In genomic region chr9:107323558-107323957, GRCm38 (mm10) we compare ENCODE assay signal across 8 mouse cellular contexts. TPM values are rescaled to one million over a fixed set of nuclear protein-coding genes. Genes with fewer than 3 reads are reported as not detected.
DNase-seq lines count a peak whose midpoint lies in the region; ATAC-seq and TF ChIP-seq lines count a peak whose summit lies in the region.

No protein-coding gene starts in this region.

- H3K9me3 ChIP-seq in limb, embryonic 14.5 days (ENCODE audit: control insufficient read depth, low read length), result no peaks in the 10 kb centered on the region
- H3K9me3 ChIP-seq in limb, embryonic 10.5 days (replicated peaks), result no peaks in the 10 kb centered on the region

- ATAC-seq in limb, embryonic 14.5 days (ENCODE audit: low FRiP score, low read depth), result no peak

- no peaks in the 10 kb centered on the region for H3K36me3 ChIP-seq in limb, embryonic 14.5 days (ENCODE audit: control insufficient read depth, insufficient read depth, low read length)
- peaks cover 14% of the 10 kb centered on the region for H3K36me3 ChIP-seq in limb, embryonic 10.5 days

- no peaks in the 10 kb centered on the region; the same call in 1 of the 2 replicates for H3K4me1 ChIP-seq in limb, embryonic 14.5 days (ENCODE audit: control insufficient read depth, insufficient read depth, low read length)
- no peaks in the 10 kb centered on the region for H3K4me1 ChIP-seq in limb, embryonic 10.5 days

- no peak overlapping the region for H3K4me2 ChIP-seq in limb, embryonic 14.5 days (replicated peaks; ENCODE audit: low read depth, low read length, severe bottlenecking)

- no peaks in the 10 kb centered on the region for H3K27me3 ChIP-seq in limb, embryonic 14.5 days (ENCODE audit: control insufficient read depth, insufficient read depth, low read length)
- no peaks in the 10 kb centered on the region for H3K27me3 ChIP-seq in limb, embryonic 10.5 days (ENCODE audit: low read depth, poor library complexity, severe bottlenecking)

- no peak for TF ChIP-seq POLR2A in limb, embryonic 14.5 days (IDR thresholded peaks at IDR 0.05; ENCODE audit: borderline replicate concordance, extremely low read depth, insufficient read depth, insufficient read length)

- DNase-seq in limb, embryonic 14.5 days (ENCODE audit: low spot score), result peak; percentile 44
- DNase-seq in limb, embryonic 10.5 days (ENCODE audit: low spot score), result no peak
- DNase-seq in cerebellum, adult 11 months, result peak; percentile 71
- peak; percentile 91 to 96 for DNase-seq in gastrocnemius, adult 8-10 months (ENCODE audit: low spot score in 2 of 2)
- peak; percentile 50 for DNase-seq in kidney, postnatal 10 days
- DNase-seq in thymus, postnatal 14 days, result peak; percentile 20
- DNase-seq in Muller cell, postnatal 12 days (ENCODE audit: inconsistent ontology term), result no peak
- no peak for DNase-seq in layer of hippocampus, adult 18-20 months (ENCODE audit: low spot score in 2 of 2)

- H3K9ac ChIP-seq in limb, embryonic 14.5 days (ENCODE audit: low read depth, low read length, severe bottlenecking), result no peak overlapping the region

- no peak overlapping the region for H3K4me3 ChIP-seq in limb, embryonic 14.5 days (replicated peaks; ENCODE audit: low read length)
- no peak overlapping the region for H3K4me3 ChIP-seq in limb, embryonic 10.5 days

- 55% methylated on average over 6 of the region's 6 CpGs for WGBS in limb, embryonic 14.5 days
- WGBS in limb, embryonic 10.5 days, result 81% methylated on average over 6 of the region's 6 CpGs

- H3K27ac ChIP-seq in limb, embryonic 14.5 days (replicated peaks; ENCODE audit: low read depth, low read length), result no peak overlapping the region
- no peak overlapping the region for H3K27ac ChIP-seq in limb, embryonic 10.5 days

RNA-seq across cellular contexts. Expression of gene Hemk1, which starts 14.6 kb away (rescaled TPM):
- polyA plus RNA-seq in limb, embryonic 14.5 days (2012; rRNA removed), result 24.9 and 32.9 TPM in 2 replicates
- 12.2 and 12.8 TPM in 2 replicates for polyA plus RNA-seq in limb, embryonic 14.5 days (2014; fragmentation: Nextera tagmentation; extraction: Ambion mirVana)
- polyA plus RNA-seq in limb, embryonic 10.5 days (2016; fragmentation: Nextera tagmentation; extraction: Ambion mirVana), result 10.3 and 12.2 TPM in 2 replicates
- 10 to 100 TPM in 3 of 4 experiments, 1 to 10 TPM in 1; 9.6 to 16.3 (median 11.7) TPM for total RNA-seq in gastrocnemius, adult 8-10 months (2022)
- total RNA-seq in layer of hippocampus, adult 18-20 months (2021), result 10 to 100 TPM; 14.5 to 14.9 TPM

RNA-seq across cellular contexts. Expression of gene 6430571L13Rik, which starts 16.8 kb away (rescaled TPM):
- polyA plus RNA-seq in limb, embryonic 14.5 days (2012; rRNA removed), result 1.0 and 1.1 TPM in 2 replicates
- polyA plus RNA-seq in limb, embryonic 14.5 days (2014; fragmentation: Nextera tagmentation; extraction: Ambion mirVana), result 0.39 and 0.56 TPM in 2 replicates
- polyA plus RNA-seq in limb, embryonic 10.5 days (2016; fragmentation: Nextera tagmentation; extraction: Ambion mirVana), result 0.72 and 0.74 TPM in 2 replicates
- 10 to 100 TPM; 29.0 to 53.2 (median 38.4) TPM for total RNA-seq in gastrocnemius, adult 8-10 months (2022)
- 1 to 10 TPM; 2.5 to 3.2 TPM for total RNA-seq in layer of hippocampus, adult 18-20 months (2021)

RNA-seq across cellular contexts. Expression of gene Cish, which starts 27.7 kb away (rescaled TPM):
- 8.4 and 12.1 TPM in 2 replicates for polyA plus RNA-seq in limb, embryonic 14.5 days (2012; rRNA removed)
- 5.1 and 5.6 TPM in 2 replicates for polyA plus RNA-seq in limb, embryonic 14.5 days (2014; fragmentation: Nextera tagmentation; extraction: Ambion mirVana)
- 4.3 and 5.1 TPM in 2 replicates for polyA plus RNA-seq in limb, embryonic 10.5 days (2016; fragmentation: Nextera tagmentation; extraction: Ambion mirVana)
- total RNA-seq in gastrocnemius, adult 8-10 months (2022), result 10 to 100 TPM in 3 of 4 experiments, 1 to 10 TPM in 1; 5.1 to 61.2 (median 22.7) TPM
- total RNA-seq in layer of hippocampus, adult 18-20 months (2021), result 1 to 10 TPM; 3.0 to 6.3 TPM

RNA-seq across cellular contexts. Expression of gene Mapkapk3, which starts 33.9 kb away (rescaled TPM):
- polyA plus RNA-seq in limb, embryonic 14.5 days (2012; rRNA removed), result 8.3 and 9.7 TPM in 2 replicates
- 12.7 and 15.2 TPM in 2 replicates for polyA plus RNA-seq in limb, embryonic 14.5 days (2014; fragmentation: Nextera tagmentation; extraction: Ambion mirVana)
- 5.3 and 5.9 TPM in 2 replicates for polyA plus RNA-seq in limb, embryonic 10.5 days (2016; fragmentation: Nextera tagmentation; extraction: Ambion mirVana)
- total RNA-seq in gastrocnemius, adult 8-10 months (2022), result 10 to 100 TPM; 33.6 to 41.0 (median 36.0) TPM
- 1 to 10 TPM; 1.8 to 2.2 TPM for total RNA-seq in layer of hippocampus, adult 18-20 months (2021)

Comparison
In these comparisons a context has a peak if more than half of its experiments do, and no peak if none do; other contexts are left out.
1. DNase-seq: peak in limb, embryonic 14.5 days (single experiment), cerebellum, adult 11 months (single experiment), gastrocnemius, adult 8-10 months (2 of 2), kidney, postnatal 10 days (single experiment) and thymus, postnatal 14 days (single experiment); none in limb, embryonic 10.5 days (single experiment), Muller cell, postnatal 12 days (single experiment) and layer of hippocampus, adult 18-20 months (0 of 2).
2. RNA of gene 6430571L13Rik, which starts 16.8 kb away (total RNA-seq): 29.0 to 53.2 TPM in gastrocnemius, adult 8-10 months; 2.5 to 3.2 TPM in layer of hippocampus, adult 18-20 months; every median in the first group is over 4 times any median in the second.